Mouse (Mus musculus): ENCODE results near the gene Tubd1.
A peak's percentile ranks its signal among the peaks of the same experiment; 100 is the strongest.

Tubd1 gene

DNA sequence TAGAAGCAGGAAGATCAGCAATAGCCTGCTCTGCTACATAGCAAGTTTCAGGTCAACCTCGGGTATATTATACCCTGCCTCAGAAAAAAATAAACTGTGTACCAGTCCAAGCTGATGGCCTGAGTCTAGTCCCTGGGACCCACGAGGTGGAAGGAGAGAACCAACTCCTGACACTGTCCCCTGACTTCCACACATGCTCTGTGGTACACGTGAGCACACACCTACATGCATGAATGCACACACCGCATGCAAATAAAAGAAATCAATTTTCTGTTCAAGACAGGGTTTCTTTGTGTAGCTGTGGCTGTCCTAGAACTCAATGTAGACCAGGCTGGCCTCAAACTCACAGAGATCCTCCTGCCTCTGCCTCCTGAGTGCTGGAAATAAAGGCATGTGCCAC is 13.5 kb downstream of the Tubd1 start:
- DNase-seq (ENCODE audit: low spot score in 2 of 2): no peak

DNA sequence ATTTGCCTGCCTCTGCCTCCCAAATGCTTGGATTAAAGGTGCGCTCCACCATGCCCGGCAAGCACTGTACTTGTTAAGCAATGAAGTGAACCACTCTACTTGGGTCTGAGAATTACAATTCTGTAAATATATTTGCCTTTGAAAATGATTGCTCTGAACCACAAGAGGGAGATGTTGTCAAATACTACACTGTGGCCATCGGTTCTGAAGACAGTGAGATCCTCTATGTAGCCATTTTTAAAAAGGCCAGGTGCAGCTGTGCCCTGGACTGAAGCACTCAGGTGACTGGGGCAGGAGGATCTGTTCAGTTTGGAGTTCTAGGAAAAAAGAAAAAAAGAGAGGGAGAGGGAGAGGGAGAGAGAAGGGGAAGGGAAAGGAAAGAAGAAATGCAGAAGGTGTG is 23.6 kb downstream of the Tubd1 start:
- no peak for DNase-seq (ENCODE audit: low spot score in 2 of 2)

DNA sequence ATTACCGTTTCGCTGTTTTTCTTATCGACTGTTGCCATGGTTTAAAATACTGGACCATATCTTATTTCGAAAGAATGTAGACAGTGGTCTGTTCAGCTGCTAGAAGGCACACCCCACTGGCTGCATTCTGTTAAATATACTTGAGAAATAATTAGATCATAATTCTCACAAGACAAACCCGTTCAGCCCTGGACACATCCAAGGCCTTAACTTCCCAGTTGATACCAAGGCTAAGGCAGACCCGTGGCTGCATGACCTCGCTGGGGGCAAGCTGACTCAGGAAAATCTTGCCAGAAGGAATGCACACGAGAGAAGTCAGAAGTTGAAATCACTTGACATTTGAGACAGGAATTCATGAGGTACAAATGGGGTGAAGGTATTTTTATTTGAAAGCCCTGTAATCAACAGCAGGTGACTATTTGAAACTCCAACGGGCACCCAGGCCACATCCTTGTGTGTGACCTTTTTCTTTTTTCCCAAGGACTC is 25.5 kb downstream of the Tubd1 start:
- DNase-seq (ENCODE audit: low spot score in 2 of 2): no peak

DNA sequence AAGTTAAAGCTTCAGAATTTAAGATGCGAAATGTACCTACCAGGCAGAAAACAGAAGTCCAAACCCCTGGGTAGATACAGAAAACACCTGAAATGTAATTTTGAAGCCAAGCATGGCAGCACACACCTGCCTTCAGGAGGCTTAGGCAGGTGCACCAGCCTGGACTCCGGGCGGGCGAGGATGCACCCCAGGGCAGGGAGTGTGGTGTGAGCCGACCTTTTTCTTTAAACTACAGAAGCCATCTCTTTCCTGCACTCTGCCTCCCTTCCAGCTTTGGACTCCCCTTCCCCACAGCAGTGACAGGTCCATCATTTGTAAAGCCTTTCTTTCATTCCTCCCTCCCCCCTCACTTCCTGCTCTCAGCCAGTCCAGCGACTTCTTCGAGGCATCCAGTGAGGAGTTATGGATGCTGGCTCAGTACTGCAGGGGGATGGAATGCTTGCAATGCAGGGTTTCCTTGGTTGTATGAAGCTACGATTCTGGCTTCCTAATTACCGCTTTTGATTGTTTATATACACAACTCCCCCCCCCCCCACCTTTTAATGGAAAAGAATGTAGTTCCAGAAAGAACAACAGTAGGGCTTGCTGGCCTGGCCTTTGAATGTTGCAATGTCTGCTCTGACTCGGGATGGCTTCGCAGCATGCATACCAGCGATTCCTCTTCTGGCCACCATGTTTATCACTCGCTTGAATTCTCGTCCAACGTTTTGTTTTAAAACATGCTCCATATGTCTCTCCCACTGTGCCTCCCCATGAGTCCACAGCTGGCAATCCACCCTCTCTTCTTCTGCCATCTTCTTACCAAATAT is 26.5 kb downstream of the Tubd1 start:
- no peak for DNase-seq (ENCODE audit: low spot score in 2 of 2)

DNA sequence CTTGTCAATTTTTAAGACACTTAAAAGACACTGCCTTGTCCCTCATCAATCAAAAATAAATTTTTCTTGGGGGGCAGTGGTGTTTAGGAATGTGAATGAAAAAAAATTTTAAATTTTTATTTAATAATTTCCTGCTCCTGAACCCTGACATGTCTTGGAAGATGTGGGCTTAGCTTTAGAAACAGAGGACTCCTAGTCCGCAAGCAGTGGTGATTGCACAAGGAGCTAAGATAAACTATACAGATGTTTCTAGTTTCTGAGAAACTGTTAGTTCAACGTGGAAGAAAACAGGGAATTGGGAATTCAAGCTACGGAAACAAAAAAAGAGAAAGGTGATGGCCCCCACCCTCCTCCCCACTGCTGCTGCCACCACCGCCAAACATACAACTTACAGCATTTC is 27.1 kb downstream of the Tubd1 start:
- DNase-seq (ENCODE audit: low spot score in 2 of 2): no peak

DNA sequence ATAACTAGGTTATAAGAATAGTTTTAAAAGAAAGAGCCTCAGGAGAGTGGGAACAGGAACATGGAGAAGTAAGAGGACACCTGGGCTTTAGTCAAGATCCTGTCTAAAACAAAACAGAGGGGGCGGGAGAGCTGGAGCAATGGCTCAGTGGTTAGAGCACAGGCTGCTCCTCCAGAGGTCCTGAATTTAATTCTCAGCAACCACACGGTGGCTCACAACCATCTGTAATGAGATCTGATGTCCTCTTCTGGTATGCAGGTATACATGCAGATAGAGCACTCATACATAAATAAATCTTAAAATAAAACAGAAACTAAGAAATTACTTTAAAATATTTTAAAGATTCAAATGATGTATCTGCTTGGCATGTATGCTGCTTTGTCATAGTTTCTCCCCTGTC is 27.8 kb downstream of the Tubd1 start:
- DNase-seq (ENCODE audit: low spot score in 2 of 2): no peak

DNA sequence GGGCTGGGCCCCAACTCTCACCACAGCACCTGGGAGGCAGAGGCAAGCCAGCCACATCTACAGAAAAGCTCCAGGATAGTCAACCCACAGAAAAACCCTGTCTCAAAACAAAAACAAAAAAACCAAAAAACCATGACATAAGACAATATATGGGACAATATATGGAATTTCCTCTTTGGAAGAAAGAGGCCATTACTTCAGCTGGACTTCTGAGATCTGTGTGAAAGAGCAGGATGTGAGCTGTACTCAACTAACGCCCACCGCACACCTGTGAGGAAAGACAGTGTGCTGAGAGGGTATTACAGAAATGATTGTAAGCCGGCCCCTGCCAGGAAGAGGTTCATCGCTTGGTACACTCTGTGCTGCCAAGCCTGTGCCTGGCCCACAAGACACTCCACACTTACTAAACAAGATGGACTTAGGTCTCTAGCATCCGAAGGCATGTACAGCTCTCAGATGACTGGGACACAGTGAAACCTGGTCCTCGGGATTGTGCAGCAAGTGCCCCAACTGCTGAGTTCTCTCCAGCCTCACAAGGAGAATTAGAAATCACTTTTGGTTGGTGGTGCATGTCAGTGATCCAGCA is 28.9 kb downstream of the Tubd1 start:
- DNase-seq (ENCODE audit: low spot score in 2 of 2): peak in 1 of 2 experiments; percentile 34

DNA sequence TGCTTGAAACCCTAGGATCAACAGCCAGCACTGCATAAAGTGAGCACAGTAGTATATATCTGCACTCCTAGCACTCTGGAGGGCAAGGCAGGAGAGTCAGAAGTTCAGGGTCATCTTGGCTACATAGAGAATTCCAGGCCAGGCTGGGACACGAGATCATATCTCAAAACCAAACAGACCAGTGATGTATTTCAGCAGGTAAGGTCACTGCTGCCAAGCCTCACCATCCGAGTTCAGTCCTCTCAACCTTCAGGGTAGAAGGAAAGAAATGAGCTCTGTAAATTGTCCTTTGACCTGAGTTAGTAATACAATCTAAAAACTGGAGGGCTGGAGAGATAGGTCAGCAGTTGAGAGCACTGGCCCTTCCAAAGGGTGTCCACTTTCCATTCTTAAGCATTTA is 29.6 kb downstream of the Tubd1 start:
- no peak for DNase-seq (ENCODE audit: low spot score in 2 of 2)

DNA sequence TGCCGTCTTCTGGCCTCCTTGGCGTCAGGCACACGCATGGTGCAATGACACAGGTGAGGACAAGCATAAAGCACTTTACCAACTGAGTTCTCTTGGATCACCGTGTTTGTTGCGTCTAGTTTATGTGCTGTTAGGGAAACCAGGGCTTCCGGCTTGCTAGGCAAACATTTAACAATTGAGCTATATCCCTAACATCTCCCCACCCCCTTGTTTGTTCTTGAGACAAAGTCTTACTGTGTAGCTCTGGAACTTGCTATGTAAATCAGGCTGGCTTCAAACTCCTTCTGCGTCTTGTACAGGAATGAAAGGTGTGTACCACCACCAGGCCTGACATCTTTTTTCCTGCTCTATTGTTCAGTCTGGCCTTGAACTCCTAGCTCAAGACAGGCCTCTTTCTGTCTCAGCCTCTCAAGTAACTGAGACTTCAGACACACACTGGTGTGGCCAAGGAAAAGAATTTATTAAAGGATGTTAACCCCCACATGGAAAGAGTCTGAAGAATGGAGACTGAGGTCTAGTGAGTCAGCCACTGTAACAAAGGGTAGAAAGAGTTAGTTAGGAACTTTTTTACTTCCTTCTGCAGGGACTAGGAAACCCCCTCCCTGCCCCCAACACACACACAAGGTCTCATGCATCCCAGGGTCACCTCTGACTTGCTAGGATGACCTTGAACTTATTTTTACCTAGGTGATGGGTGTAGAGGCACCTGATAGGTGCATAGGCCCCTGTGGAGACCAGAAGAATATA is 31.0 kb downstream of the Tubd1 start:
- no peak for DNase-seq (ENCODE audit: low spot score in 2 of 2)

DNA sequence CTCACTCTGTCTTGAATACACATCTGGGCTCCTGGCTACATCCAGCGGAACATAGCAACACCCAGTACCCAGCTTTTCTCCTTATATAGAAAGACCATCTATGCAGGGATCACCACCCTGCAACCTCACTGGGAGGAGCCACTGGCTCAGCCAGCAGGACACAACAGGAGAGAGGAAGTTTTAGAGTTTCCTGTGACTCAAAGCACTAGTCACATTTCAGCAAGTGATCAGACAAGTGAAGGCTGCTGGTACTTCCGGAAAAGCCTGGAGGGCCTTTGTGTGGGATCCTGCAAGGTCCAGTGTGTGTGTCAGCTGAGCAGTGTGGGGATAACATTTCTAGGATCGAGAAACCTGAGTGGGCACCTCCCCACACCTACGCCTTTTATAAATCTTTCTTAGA is 32.4 kb downstream of the Tubd1 start:
- DNase-seq (ENCODE audit: low spot score in 2 of 2): no peak

DNA sequence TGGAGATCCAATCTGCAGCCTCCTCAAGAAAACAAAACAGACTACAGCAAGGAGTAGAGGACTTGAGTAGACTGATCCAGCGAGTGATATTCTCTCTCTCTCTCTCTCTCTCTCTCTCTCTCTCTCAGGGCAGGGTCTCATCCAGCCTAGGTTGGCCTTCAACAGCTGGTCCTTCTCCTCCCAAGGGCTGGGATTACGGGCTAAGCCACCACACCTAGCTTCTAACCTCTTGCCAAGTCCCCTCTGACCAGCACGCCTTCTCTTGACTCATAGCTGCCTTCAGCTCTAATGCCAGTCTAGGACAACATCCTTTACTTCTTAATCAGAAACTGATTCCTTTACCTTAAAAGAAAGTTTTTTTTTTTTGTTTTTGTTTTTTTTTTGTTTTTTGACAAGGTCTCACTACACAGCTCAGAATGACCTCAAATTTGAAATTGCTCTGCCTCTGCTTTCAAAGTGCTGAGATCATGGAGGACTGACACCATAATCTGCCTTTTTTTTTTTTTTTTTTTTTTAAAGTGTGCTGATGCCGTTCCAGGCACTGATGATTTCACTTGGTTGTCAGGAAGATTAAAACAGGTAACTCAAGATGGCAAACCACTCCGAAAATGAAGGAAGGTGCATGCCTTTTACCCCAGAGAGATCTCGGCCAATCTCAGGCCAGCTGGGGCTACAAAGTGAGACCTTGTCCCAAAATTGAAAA is 33.5 kb downstream of the Tubd1 start:
- DNase-seq (ENCODE audit: low spot score in 2 of 2): no peak

DNA sequence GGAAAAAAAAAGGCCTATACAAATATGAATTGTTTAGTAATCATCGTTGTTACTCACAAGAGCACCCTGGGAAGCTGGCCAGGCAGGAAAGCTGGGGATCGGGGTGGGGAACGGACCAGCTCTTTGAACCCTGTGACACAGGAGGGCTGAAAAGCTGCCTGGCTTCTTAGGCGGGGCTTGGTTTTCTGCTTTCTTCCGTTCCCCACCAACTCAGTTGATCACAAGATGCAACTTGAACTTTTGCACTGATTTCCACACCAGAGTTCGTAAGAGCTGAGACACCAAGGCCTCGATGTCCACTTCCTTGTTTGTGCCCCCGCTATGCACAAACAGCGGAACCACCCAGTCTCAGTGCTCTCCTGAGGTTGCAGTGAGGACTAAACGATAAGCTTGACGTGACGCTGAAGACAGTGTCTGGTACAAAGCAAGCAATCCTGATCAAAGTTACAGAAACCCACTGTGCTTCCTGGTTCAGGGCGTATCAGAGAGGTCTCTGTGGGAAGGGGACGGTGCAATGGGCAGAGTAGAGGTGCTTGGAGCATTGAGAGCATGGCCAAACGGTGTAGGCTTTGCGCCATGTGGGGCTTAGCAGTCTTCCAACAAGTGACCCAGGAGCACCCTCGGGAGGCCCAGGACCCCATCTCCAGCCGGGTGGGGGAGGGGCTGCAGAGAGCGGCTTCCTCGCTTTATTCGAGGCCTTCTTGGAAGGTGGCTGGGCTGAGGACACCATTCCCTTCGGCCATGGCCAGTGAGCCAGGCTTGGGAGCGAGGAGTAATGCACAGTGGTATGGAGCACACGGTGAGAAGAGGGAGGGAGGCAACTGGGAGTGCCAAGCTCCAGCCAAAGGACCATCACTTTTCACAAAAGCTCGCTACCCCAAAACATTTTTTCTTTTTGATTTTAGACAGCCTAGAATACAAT is 34.3 kb downstream of the Tubd1 start:
- peak; percentile 41 to 53 for DNase-seq (ENCODE audit: low spot score in 2 of 2)

DNA sequence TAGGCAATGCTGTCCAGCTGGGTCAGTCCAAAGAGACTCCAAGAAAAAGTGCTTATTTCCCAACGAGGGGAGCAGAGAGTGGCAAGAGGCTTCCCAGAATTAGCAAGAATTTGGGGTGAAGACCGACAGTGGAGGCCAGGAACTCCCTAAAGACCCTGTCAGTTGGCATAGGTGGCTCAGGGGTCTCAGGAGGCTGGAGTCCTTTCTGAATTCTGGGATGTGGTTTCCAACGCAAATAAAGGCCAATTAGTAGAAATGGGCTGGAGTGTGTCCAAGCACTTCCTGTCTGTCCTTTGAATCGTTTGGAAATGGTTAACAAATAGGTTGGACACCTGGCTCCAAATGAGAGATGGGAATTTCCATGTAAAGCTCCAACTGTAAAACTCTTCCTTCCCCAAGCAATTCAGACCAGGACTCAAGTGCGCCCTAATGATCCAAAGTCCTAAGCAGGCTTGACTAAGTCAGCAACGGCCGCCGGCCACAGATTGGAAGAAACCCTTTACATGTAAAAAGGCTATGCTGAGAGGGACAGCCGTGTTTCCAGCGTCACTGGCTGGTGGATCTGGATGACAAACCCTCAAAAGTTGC is 35.0 kb downstream of the Tubd1 start:
- no peak for DNase-seq (ENCODE audit: low spot score in 2 of 2)

DNA sequence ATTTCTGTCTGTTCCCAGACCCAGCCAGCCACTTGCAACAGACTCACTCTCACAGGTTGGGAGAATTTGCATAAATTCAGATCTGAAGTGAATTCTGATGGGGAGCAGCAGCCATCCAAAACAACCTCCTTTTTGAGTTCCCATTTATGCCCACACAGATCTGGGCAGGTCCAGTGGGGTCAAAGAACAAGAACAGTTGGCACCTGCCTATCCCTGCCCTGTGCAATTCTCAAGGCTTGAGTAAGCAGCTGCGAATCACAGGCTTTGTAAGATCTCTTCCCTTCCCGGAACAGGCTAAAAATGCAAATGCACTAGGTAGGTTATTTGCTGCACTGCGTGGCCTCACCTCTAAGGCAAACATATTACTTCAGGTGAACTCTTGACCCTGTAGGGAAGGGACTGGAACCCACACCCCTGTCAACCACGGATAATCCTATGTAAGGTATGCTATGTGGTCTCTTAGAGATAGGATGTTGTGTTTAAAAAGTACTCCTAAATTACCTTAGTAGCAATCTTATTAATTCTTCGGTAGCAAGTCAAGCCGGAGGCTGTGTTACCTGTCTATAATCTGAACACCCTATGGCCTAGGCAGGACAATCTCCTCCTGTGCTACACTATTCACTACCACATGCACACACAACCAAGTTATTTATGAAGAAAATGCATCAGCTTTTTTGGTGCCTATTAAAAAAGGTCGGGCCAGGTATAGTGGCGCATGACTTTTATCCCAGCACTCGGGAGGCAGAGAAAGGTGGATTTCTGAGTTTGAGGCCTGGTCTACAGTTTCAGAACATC is 35.7 kb downstream of the Tubd1 start:
- no peak for DNase-seq (ENCODE audit: low spot score in 2 of 2)

DNA sequence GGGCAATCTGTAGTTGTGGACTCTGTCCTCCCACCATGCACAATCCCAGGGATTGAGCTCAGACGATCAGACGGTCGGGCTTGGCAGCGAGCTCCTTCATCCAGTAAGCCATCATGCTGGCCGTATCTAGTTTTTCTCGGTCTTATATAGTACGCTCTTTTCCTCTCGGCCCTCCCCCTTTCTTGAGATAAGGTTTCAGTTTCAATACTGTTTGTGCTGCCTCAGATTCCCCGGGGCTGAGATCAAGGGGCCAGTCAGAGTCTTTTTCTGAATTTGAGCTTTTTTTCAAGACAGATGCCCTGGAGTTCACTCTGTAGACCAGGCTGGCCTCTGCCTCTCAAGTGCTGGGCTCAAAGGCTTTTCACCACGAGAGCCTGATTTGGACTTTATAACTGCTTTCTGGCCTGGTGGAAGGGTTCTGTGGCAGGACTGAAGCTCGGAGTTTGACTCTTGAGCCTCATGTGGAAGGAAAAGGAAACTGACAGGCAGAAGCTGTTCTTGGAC is 36.5 kb downstream of the Tubd1 start:
- peak in 1 of 2 experiments; percentile 51 for DNase-seq (ENCODE audit: low spot score in 2 of 2)

DNA sequence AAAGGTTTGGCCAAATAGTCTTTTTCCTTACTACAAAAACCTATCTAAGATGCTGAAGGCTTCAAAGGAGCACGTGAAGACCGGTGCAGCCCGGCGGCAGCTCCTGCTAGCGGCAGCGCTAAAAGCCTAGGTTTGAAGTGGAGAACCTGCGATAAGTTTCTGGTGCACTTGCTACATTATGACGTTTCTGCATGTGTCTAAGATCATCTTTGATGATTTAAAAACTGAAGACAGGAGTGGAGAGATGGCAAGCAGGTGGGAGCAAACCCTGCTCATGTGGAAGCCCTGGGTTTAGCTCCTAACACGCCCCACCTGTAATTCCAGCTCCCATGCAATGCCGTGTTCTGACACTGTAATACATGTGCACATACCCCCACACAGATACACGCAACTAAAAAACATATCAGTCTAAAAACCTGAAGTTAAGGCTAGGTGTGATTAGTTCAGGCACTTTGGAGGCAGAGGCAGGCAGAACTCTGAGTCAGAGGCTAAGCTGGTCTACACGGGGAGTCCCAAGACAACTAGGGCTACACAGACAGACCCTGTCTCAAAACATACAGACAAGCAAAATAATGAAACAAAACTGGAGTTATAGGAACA is 37.3 kb downstream of the Tubd1 start:
- no peak for DNase-seq (ENCODE audit: low spot score in 2 of 2)

DNA sequence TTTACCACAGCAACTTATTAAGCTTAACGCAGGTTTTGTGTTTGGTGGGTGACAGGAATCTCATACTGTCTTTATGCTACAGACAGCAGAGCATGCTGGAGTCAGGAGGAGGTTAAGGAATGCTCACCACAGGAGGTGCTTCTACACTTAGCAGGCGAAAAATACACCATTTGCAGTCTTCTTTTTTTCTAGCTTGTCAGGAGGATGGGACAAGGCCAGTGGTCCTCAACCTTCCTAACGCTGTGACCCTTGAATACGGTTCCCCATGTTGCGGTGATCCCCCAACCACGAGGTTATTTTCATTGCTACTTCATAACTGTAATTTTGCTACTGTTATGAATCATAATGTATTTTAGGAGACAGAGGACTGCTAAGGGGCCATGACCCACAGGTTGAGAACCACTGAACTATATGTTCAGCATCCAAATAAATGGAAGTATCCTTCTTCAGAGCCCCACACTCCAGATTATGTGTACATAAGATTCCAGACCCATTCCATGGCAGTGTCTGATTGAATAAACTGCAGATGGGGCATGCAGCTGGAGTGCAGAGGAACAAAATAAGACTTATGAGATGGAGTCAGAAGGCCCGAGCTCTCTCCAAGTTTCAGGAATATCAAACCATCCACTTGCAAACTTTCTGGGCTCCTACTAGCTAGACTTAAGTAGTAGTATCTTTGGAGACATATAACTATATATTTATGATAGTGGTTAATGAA is 37.9 kb downstream of the Tubd1 start:
- DNase-seq (ENCODE audit: low spot score in 2 of 2): no peak

DNA sequence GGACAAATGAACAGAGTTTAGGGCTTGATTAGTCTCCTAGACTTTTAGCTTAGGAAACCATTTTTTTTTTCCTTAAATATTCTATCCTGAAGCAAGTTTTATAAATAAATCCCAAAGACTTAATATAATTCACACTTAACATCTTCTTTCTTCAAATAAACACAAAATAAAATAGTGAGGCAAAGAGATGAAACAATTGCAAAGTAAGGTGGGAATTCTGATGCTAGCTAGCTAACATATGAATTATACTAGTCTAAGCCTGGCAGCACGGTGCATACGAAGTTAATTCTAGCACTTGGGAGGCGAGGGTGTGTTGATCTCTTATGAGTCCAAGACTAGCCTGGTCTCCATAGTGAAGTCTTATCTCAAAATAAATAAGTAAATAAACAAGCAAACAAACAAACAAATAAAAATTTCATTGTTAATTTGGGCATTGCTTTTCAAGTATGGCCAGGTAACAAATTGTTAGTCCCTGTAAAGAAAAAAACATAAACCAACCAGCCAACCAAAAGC is 38.6 kb downstream of the Tubd1 start:
- no peak for DNase-seq (ENCODE audit: low spot score in 2 of 2)
